Mouse (Mus musculus) G1E (cell line): ENCODE measurements around the gene Apob.

ENCODE experiments used
- CTCF ChIP-seq: IDR thresholded peaks from 2 replicates; pipeline ENCODE4 v1.5.1; 2012; ENCODE audit warnings: low read depth, low read length, inconsistent platforms, mixed read lengths
- GATA1 ChIP-seq: IDR thresholded peaks from 2 replicates; pipeline ENCODE4 v1.6.1; 2012; ENCODE audit warnings: borderline replicate concordance, low read length, inconsistent platforms, mixed read lengths
- POLR2AphosphoS5 ChIP-seq: IDR thresholded peaks from 2 replicates; pipeline ENCODE4 v1.6.1; 2012; ENCODE audit warnings: low read depth, low read length, inconsistent platforms; ENCODE audit not compliant: insufficient replicate concordance
- TAL1 ChIP-seq: conservative IDR thresholded peaks from 2 replicates; pipeline ENCODE4 v1.6.1; 2012; ENCODE audit warnings: low read depth, low read length, inconsistent platforms, mixed read lengths

DNA sequence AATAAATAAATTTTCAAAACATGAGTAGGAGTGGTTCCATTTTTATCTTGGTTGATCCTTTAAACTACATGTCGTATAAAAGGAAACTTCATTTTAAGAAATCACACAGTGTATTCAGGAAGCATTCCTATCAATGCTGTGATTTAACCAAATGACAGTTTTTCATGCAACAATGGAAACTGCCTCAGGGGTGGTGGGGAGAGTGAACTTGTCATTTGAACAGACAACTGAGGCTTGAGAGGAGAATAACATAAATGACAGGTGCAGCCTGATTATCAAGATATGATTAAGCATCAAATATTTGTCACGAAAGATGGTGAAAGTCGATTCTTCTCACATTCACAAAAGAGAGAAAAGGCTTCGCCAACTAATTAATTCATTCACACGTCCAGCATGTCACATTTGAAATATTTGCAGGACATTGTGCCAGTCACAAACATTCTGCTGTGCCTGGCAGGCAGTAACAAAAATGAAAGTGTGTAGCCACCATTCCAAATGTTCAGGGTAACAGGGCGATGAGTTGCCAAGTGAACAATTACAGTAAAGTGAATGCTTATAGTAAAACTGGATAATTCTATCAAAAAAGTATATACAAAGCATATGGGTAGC, 18.0 kb upstream of the Apob start:
- no peak for TF ChIP-seq CTCF
- no peak for TF ChIP-seq TAL1
- TF ChIP-seq GATA1: no peak
- no peak for TF ChIP-seq POLR2AphosphoS5
